Mouse (Mus musculus): ENCODE measurements around the gene Pbdc1. TPM values are rescaled to one million over a fixed set of nuclear protein-coding genes. Genes with fewer than 3 reads are reported as not detected.

Pbdc1 gene
- polyA plus RNA-seq (2015; fragmentation: Illumina TruSeq; extraction: RNeasy Lipid Tissue Mini Kit (QIAGEN cat#74804); ENCODE audit: low read depth, low replicate concordance): 17.8 TPM

GRCm38 (mm10) chrX:105079615-105080092 lies at the start of gene Pbdc1:
TSS of gene Pbdc1 (plus strand) at chrX:105079756.

GRCm38 (mm10) chrX:105120275-105121226 lies 41.0 kb downstream of the Pbdc1 start, which contains the start of gene Magee1:
TSS of gene Magee1 (plus strand) at chrX:105120378.

Other genes starting within 250 kb of the Pbdc1 start
- gene Magee2, start 222.5 kb upstream of the Pbdc1 start, polyA plus RNA-seq (2015; fragmentation: Illumina TruSeq; extraction: RNeasy Lipid Tissue Mini Kit (QIAGEN cat#74804); ENCODE audit: low read depth, low replicate concordance): 9.0 TPM
- 99.2 TPM for gene Magee1, start 40.6 kb downstream of the Pbdc1 start, polyA plus RNA-seq (2015; fragmentation: Illumina TruSeq; extraction: RNeasy Lipid Tissue Mini Kit (QIAGEN cat#74804); ENCODE audit: low read depth, low replicate concordance)

Measured in brain, adult 10 weeks (tissue).